Mouse (Mus musculus): ENCODE data around the gene Tas2r143.
A peak's percentile ranks its signal among the peaks of the same experiment; 100 is the strongest.

Tas2r143 gene

GRCm38 (mm10) chr6:42365215-42365614 lies 34.8 kb upstream of the Tas2r143 start:
- DNase-seq (ENCODE audit: low read depth, low spot score), result no peak

GRCm38 (mm10) chr6:42369870-42370269 lies 30.2 kb upstream of the Tas2r143 start:
- no peak for DNase-seq (ENCODE audit: low read depth, low spot score)

GRCm38 (mm10) chr6:42370630-42371363 lies 29.2 kb upstream of the Tas2r143 start:
- no peak for DNase-seq (ENCODE audit: low read depth, low spot score)

- DNase-seq (ENCODE audit: low read depth, low spot score), result no peak
Measured at GRCm38 (mm10) chr6:42372001-42372400, 28.0 kb upstream of the Tas2r143 start.

- no peak for DNase-seq (ENCODE audit: low read depth, low spot score)
Measured at GRCm38 (mm10) chr6:42372421-42372815, 27.6 kb upstream of the Tas2r143 start.

- peak; percentile 36 for DNase-seq (ENCODE audit: low read depth, low spot score)
Measured at GRCm38 (mm10) chr6:42372816-42373547, 27.1 kb upstream of the Tas2r143 start, which contains the start of gene Epha1. Gene Epha1, minus strand, starts transcription at chr6:42373268.

GRCm38 (mm10) chr6:42373669-42374430 lies 26.2 kb upstream of the Tas2r143 start:
- DNase-seq (ENCODE audit: low read depth, low spot score), result no peak

- no peak for DNase-seq (ENCODE audit: low read depth, low spot score)
Measured at GRCm38 (mm10) chr6:42374701-42375100, 25.3 kb upstream of the Tas2r143 start.

GRCm38 (mm10) chr6:42375131-42375530 lies 24.9 kb upstream of the Tas2r143 start:
- DNase-seq (ENCODE audit: low read depth, low spot score), result no peak

GRCm38 (mm10) chr6:42376016-42376415 lies 24.0 kb upstream of the Tas2r143 start:
- DNase-seq (ENCODE audit: low read depth, low spot score), result no peak

- DNase-seq (ENCODE audit: low read depth, low spot score), result no peak
Measured at GRCm38 (mm10) chr6:42376504-42377019, 23.5 kb upstream of the Tas2r143 start.

GRCm38 (mm10) chr6:42377280-42377679 lies 22.8 kb upstream of the Tas2r143 start:
- no peak for DNase-seq (ENCODE audit: low read depth, low spot score)

GRCm38 (mm10) chr6:42379551-42379950 lies 20.5 kb upstream of the Tas2r143 start:
- DNase-seq (ENCODE audit: low read depth, low spot score), result no peak

- no peak for DNase-seq (ENCODE audit: low read depth, low spot score)
Measured at GRCm38 (mm10) chr6:42380416-42381144, 19.5 kb upstream of the Tas2r143 start.

GRCm38 (mm10) chr6:42381221-42381620 lies 18.8 kb upstream of the Tas2r143 start:
- no peak for DNase-seq (ENCODE audit: low read depth, low spot score)

GRCm38 (mm10) chr6:42381916-42382381 lies 18.1 kb upstream of the Tas2r143 start:
- no peak for DNase-seq (ENCODE audit: low read depth, low spot score)

- DNase-seq (ENCODE audit: low read depth, low spot score), result no peak
Measured at GRCm38 (mm10) chr6:42383360-42383759, 16.7 kb upstream of the Tas2r143 start.

GRCm38 (mm10) chr6:42385635-42386034 lies 14.4 kb upstream of the Tas2r143 start:
- no peak for DNase-seq (ENCODE audit: low read depth, low spot score)

- no peak for DNase-seq (ENCODE audit: low read depth, low spot score)
Measured at GRCm38 (mm10) chr6:42391796-42392330, 8.2 kb upstream of the Tas2r143 start.

GRCm38 (mm10) chr6:42395960-42396809 lies 3.9 kb upstream of the Tas2r143 start:
- DNase-seq (ENCODE audit: low read depth, low spot score), result no peak

Measured in brain, embryonic 18.5 days (tissue).